Mouse (Mus musculus): ENCODE data around the gene Ngb. TPM values are rescaled to one million over a fixed set of nuclear protein-coding genes. Genes with fewer than 3 reads are reported as not detected.

Gene Ngb
- total RNA-seq, 1 experiment: 1.2 TPM

- Histone ChIP-seq H3K27ac (ENCODE audit: insufficient read depth, low read depth, low read length, poor library complexity, severe bottlenecking) (no peak overlapping the region), H3K9me3 (ENCODE audit: control insufficient read depth, insufficient read depth, low read depth, low read length) (no peaks in the 10 kb centered on the region), H3K4me1 (ENCODE audit: control insufficient read depth in 2 of 2, insufficient read depth in 2 of 2, low read length in 2 of 2, poor library complexity in 1 of 2) (no peaks in the 10 kb centered on the region), H3K9ac (ENCODE audit: insufficient read depth, low read depth, low read length, poor library complexity, severe bottlenecking) (no peak overlapping the region), H3K36me3 (ENCODE audit: control insufficient read depth, insufficient read depth, low read length, poor library complexity, severe bottlenecking) (no peaks in the 10 kb centered on the region; the same call in 1 of the 2 replicates), H3K4me3 (ENCODE audit: insufficient read depth in 1 of 2, low read depth in 1 of 2, low read length in 2 of 2, poor library complexity in 1 of 2, severe bottlenecking in 1 of 2) (no peak overlapping the region)
- no peak for DNase-seq (ENCODE audit: low read depth, low spot score)
- TF ChIP-seq MAFK (IDR thresholded peaks at IDR 0.05; ENCODE audit: insufficient read depth, low read depth, low read length) (no peak), ZNF384 (IDR thresholded peaks at IDR 0.05; ENCODE audit: low read depth, low read length) (no peak), ZC3H11A (IDR thresholded peaks at IDR 0.05; ENCODE audit: borderline replicate concordance, low read depth, low read length) (no peak), CHD2 (IDR thresholded peaks at IDR 0.05; ENCODE audit: low read depth, low read length) (no peak), HCFC1 (IDR thresholded peaks at IDR 0.05; ENCODE audit: borderline replicate concordance, insufficient read depth, low read length) (no peak)
- in situ Hi-C loops (cut with MboI; ENCODE audit: low sequenced_read_pairs in 2 of 2, unreplicated experiment in 2 of 2): no loop called here
Observed at GRCm38 (mm10) chr12:87131181-87131580, 28.8 kb upstream of the Ngb start.

- Histone ChIP-seq H3K36me3 (ENCODE audit: control insufficient read depth, insufficient read depth, low read length, poor library complexity, severe bottlenecking) (no peaks in the 10 kb centered on the region; the same call in none of the 2 replicates), H3K27ac (ENCODE audit: insufficient read depth, low read depth, low read length, poor library complexity, severe bottlenecking) (no peak overlapping the region), H3K4me1 (ENCODE audit: control insufficient read depth in 2 of 2, insufficient read depth in 2 of 2, low read length in 2 of 2, poor library complexity in 1 of 2) (no peaks in the 10 kb centered on the region), H3K9ac (ENCODE audit: insufficient read depth, low read depth, low read length, poor library complexity, severe bottlenecking) (no peak overlapping the region), H3K4me3 (ENCODE audit: insufficient read depth in 1 of 2, low read depth in 1 of 2, low read length in 2 of 2, poor library complexity in 1 of 2, severe bottlenecking in 1 of 2) (no peak overlapping the region), H3K9me3 (ENCODE audit: control insufficient read depth, insufficient read depth, low read depth, low read length) (no peaks in the 10 kb centered on the region)
- TF ChIP-seq MAFK (IDR thresholded peaks at IDR 0.05; ENCODE audit: insufficient read depth, low read depth, low read length) (no peak), CHD2 (IDR thresholded peaks at IDR 0.05; ENCODE audit: low read depth, low read length) (no peak), ZC3H11A (IDR thresholded peaks at IDR 0.05; ENCODE audit: borderline replicate concordance, low read depth, low read length) (no peak), ZNF384 (IDR thresholded peaks at IDR 0.05; ENCODE audit: low read depth, low read length) (no peak), HCFC1 (IDR thresholded peaks at IDR 0.05; ENCODE audit: borderline replicate concordance, insufficient read depth, low read length) (no peak)
- no peak for DNase-seq (ENCODE audit: low read depth, low spot score)
- in situ Hi-C loops (cut with MboI; ENCODE audit: low sequenced_read_pairs in 2 of 2, unreplicated experiment in 2 of 2): no loop called here
Observed at GRCm38 (mm10) chr12:87130224-87130623, 27.9 kb upstream of the Ngb start.

- Histone ChIP-seq H3K4me1 (ENCODE audit: control insufficient read depth in 2 of 2, insufficient read depth in 2 of 2, low read length in 2 of 2, poor library complexity in 1 of 2) (no peaks in the 10 kb centered on the region), H3K9me3 (ENCODE audit: control insufficient read depth, insufficient read depth, low read depth, low read length) (no peaks in the 10 kb centered on the region), H3K36me3 (ENCODE audit: control insufficient read depth, insufficient read depth, low read length, poor library complexity, severe bottlenecking) (peaks cover 4% of the 10 kb centered on the region), H3K27ac (ENCODE audit: insufficient read depth, low read depth, low read length, poor library complexity, severe bottlenecking) (no peak overlapping the region), H3K4me3 (ENCODE audit: insufficient read depth in 1 of 2, low read depth in 1 of 2, low read length in 2 of 2, poor library complexity in 1 of 2, severe bottlenecking in 1 of 2) (no peak overlapping the region), H3K9ac (ENCODE audit: insufficient read depth, low read depth, low read length, poor library complexity, severe bottlenecking) (no peak overlapping the region)
- TF ChIP-seq CHD2 (IDR thresholded peaks at IDR 0.05; ENCODE audit: low read depth, low read length) (no peak), HCFC1 (IDR thresholded peaks at IDR 0.05; ENCODE audit: borderline replicate concordance, insufficient read depth, low read length) (no peak), ZNF384 (IDR thresholded peaks at IDR 0.05; ENCODE audit: low read depth, low read length) (no peak), MAFK (IDR thresholded peaks at IDR 0.05; ENCODE audit: insufficient read depth, low read depth, low read length) (no peak), ZC3H11A (IDR thresholded peaks at IDR 0.05; ENCODE audit: borderline replicate concordance, low read depth, low read length) (no peak)
- in situ Hi-C loops (cut with MboI; ENCODE audit: low sequenced_read_pairs in 2 of 2, unreplicated experiment in 2 of 2): no loop called here
- DNase-seq (ENCODE audit: low read depth, low spot score): no peak
Observed at GRCm38 (mm10) chr12:87127256-87127655, 24.9 kb upstream of the Ngb start.

- no peak for TF ChIP-seq ZNF384 (IDR thresholded peaks at IDR 0.05; ENCODE audit: low read depth, low read length)
- no peak for TF ChIP-seq CHD2 (IDR thresholded peaks at IDR 0.05; ENCODE audit: low read depth, low read length)
- no peak for TF ChIP-seq ZC3H11A (IDR thresholded peaks at IDR 0.05; ENCODE audit: borderline replicate concordance, low read depth, low read length)
- no peak for TF ChIP-seq MAFK (IDR thresholded peaks at IDR 0.05; ENCODE audit: insufficient read depth, low read depth, low read length)
- no peak for TF ChIP-seq HCFC1 (IDR thresholded peaks at IDR 0.05; ENCODE audit: borderline replicate concordance, insufficient read depth, low read length)
- Histone ChIP-seq H3K4me1 (ENCODE audit: control insufficient read depth in 2 of 2, insufficient read depth in 2 of 2, low read length in 2 of 2, poor library complexity in 1 of 2) (no peaks in the 10 kb centered on the region), H3K9me3 (ENCODE audit: control insufficient read depth, insufficient read depth, low read depth, low read length) (no peaks in the 10 kb centered on the region), H3K27ac (ENCODE audit: insufficient read depth, low read depth, low read length, poor library complexity, severe bottlenecking) (no peak overlapping the region), H3K4me3 (ENCODE audit: insufficient read depth in 1 of 2, low read depth in 1 of 2, low read length in 2 of 2, poor library complexity in 1 of 2, severe bottlenecking in 1 of 2) (no peak overlapping the region), H3K9ac (ENCODE audit: insufficient read depth, low read depth, low read length, poor library complexity, severe bottlenecking) (no peak overlapping the region), H3K36me3 (ENCODE audit: control insufficient read depth, insufficient read depth, low read length, poor library complexity, severe bottlenecking) (peaks cover 6% of the 10 kb centered on the region)
- in situ Hi-C loops (cut with MboI; ENCODE audit: low sequenced_read_pairs in 2 of 2, unreplicated experiment in 2 of 2): no loop called here
- no peak for DNase-seq (ENCODE audit: low read depth, low spot score)
Observed at GRCm38 (mm10) chr12:87121918-87122589, 19.7 kb upstream of the Ngb start.
